Mouse (Mus musculus) limb, embryonic 12.5 days (tissue): Measurements from ENCODE around the gene Ranbp10. TPM values are rescaled to one million over a fixed set of nuclear protein-coding genes. Genes with fewer than 3 reads are reported as not detected.

Experiments
- ATAC-seq: fragments of 200-750 bp; cut with Nextera tagmentation; 2 replicates; pipeline ENCODE4 v1.8.0; 2017; ENCODE audit warnings: low read depth, moderate TSS enrichment; ENCODE audit not compliant: insufficient number of reproducible peaks, insufficient read depth, low FRiP score, low TSS enrichment
- H3K27ac ChIP-seq: fragments of 300-500 bp; sonication (generic); 2 replicates; pipeline ENCODE4 v1.5.1; 2016; ENCODE audit warnings: mild to moderate bottlenecking, moderate library complexity
- H3K27me3 ChIP-seq: fragments of 300-500 bp; sonication (generic); 2 replicates; pipeline ENCODE4 v1.6.1; 2016; ENCODE audit warnings: mild to moderate bottlenecking, moderate library complexity
- H3K36me3 ChIP-seq: fragments of 300-500 bp; sonication (generic); 2 replicates; pipeline ENCODE4 v1.6.1; 2016; ENCODE audit warnings: mild to moderate bottlenecking, moderate library complexity
- H3K4me1 ChIP-seq: fragments of 300-500 bp; sonication (generic); replicated peaks from 2 replicates; pipeline ENCODE4 v1.6.1; 2016
- H3K4me2 ChIP-seq: fragments of 300-500 bp; sonication (generic); 2 replicates; pipeline ENCODE4 v1.6.1; 2016; ENCODE audit warnings: mild to moderate bottlenecking, moderate library complexity
- H3K4me3 ChIP-seq: fragments of 300-500 bp; sonication (generic); replicated peaks from 2 replicates; pipeline ENCODE4 v1.5.1; 2016; ENCODE audit warnings: mild to moderate bottlenecking
- H3K9ac ChIP-seq: fragments of 300-500 bp; sonication (generic); replicated peaks from 2 replicates; pipeline ENCODE4 v1.6.1; 2016; ENCODE audit warnings: mild to moderate bottlenecking, moderate library complexity
- H3K9me3 ChIP-seq: fragments of 300-500 bp; sonication (generic); 2 replicates; pipeline ENCODE4 v1.6.1; 2016; ENCODE audit warnings: mild to moderate bottlenecking, moderate library complexity
- WGBS: fragments of 180-500 bp; shearing (Covaris S2); methylation state at CpG from one replicate; pipeline ENCODE4 v1.1.7; 2016; 5-methylcytosine and 5-hydroxymethylcytosine counted together
- polyA plus RNA-seq: library from polyadenylated mRNA; unstranded; fragments of >200 nt; fragmentation: Nextera tagmentation; extraction: Ambion mirVana; gene quantifications from 2 replicates; pipeline ENCODE4 v1.2.1, GENCODE M21; 2016

The Ranbp10 gene
- polyA plus RNA-seq, 1 experiment from 2014 or later = 17.2 TPM

DNA sequence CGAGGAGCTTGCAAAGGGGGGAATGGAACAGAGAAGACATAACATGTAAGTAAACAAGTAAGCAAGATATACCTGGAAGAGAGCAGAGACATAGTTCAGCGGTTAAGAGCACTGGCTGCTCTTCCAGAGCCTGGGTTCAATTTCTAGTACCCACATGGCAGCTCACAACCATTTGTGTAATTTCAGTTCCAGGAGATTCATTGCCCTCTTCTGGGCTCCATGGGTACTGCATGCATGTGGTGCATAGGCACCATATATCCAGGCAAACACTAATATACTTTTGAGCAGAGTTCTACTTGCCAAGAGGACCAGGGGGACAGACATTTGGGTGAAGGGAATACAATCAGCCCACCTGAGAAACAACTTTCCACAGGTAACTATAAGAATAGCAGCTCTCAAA lies 38.9 kb downstream of the Ranbp10 start:
- WGBS = 96% methylated on average over 2 of the region's 2 CpGs
- Histone ChIP-seq H3K4me1 (no peaks in the 10 kb centered on the region), H3K9ac (no peak overlapping the region), H3K27ac (no peak overlapping the region), H3K9me3 (no peaks in the 10 kb centered on the region), H3K4me3 (no peak overlapping the region), H3K27me3 (no peaks in the 10 kb centered on the region), H3K4me2 (no peak overlapping the region), H3K36me3 (peaks cover 44% of the 10 kb centered on the region)
- no peak for ATAC-seq

DNA sequence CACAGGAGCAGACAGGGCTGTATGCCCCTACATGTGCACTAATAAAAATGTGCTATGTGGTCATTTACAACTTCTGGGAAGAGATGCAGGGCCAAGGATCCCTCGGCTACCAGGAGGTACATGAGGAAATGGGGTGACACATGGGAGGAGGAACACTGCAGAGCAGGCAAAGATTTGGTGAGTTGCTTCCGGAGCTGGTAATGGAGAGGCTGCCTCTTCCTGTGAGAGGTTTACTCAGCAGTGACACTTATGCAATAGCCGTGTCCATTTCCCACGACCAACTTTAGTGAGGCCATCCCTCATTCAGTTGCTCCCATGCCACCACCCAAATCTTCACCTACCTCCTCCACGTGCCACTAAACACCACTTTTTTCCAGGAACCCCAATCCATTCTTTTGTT lies 46.9 kb downstream of the Ranbp10 start:
- Histone ChIP-seq H3K27me3 (no peaks in the 10 kb centered on the region), H3K4me3 (no peak overlapping the region), H3K4me1 (no peaks in the 10 kb centered on the region), H3K9ac (no peak overlapping the region), H3K36me3 (peaks cover 93% of the 10 kb centered on the region), H3K27ac (no peak overlapping the region), H3K9me3 (no peaks in the 10 kb centered on the region), H3K4me2 (no peak overlapping the region)
- 91% methylated on average over 5 of the region's 5 CpGs for WGBS
- no peak for ATAC-seq

DNA sequence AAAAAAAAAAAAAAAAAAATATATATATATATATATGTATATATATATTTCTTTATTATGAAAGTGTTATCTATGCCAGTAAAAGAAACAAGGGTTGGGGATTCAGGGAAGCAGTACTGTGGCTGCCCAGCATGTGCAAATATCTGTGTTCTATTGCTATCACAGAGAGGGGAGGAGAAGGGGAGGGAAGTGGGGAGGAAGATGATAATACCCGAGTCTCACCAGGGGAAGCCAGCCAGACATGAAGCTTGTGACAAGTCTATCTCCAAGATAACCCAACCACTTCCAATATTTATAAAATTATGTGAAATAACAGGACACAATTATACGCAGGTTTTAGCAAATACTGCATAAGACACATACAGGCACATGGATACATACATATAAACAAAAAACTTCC lies 49.3 kb downstream of the Ranbp10 start:
- 94% methylated on average over 2 of the region's 2 CpGs for WGBS
- H3K4me1 ChIP-seq = no peaks in the 10 kb centered on the region
- ATAC-seq = no peak
- no peaks in the 10 kb centered on the region for H3K9me3 ChIP-seq
- H3K27me3 ChIP-seq = no peaks in the 10 kb centered on the region
- no peak overlapping the region for H3K4me3 ChIP-seq
- no peak overlapping the region for H3K27ac ChIP-seq
- H3K9ac ChIP-seq = no peak overlapping the region
- H3K36me3 ChIP-seq = peaks cover 97% of the 10 kb centered on the region
- H3K4me2 ChIP-seq = no peak overlapping the region

DNA sequence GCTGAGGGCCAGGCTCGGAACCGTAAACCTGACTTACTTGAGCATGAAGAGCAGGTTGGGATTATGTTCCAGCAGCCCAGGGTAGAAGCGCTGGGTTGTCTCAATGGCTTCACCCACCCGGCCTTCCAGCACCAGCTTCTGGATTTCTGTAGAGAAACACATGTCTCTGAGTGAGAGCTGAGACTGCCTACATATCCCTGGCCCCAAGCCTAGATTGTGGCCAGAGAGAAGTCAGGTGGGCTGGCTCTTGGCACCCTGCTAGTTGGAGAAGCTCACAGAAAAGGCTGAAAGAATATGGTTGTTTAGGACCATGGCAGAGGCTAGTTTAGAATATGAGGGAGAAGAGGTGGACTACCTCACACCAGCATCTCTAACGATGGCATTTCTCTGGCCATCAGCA lies 52.7 kb downstream of the Ranbp10 start:
- H3K4me2 ChIP-seq = no peak overlapping the region
- WGBS = 96% methylated on average over 5 of the region's 5 CpGs

DNA sequence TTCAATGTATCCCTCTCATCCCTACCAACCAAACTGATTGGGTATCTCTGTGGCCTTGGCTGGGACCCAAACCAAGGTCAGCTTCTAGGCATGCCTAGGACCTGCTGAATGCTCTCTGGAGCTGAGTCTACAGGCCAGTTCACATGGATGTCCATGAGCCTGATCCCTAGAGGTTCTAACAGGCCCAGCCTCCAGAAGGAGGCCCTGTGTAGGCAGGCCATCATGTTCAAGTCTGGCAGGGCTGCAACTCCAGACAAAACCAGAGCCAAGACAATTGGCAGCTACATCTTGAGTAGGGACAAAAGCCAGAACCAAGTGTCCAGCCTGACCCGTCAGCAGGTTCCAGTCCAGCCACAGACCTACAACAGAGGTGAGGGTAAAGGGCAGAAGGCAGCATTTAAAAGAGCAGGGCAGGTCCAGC lies 53.7 kb downstream of the Ranbp10 start:
- 84% methylated on average over 1 of the region's 1 CpGs for WGBS
- no peaks in the 10 kb centered on the region for H3K27me3 ChIP-seq
- no peaks in the 10 kb centered on the region for H3K9me3 ChIP-seq
- no peak overlapping the region for H3K9ac ChIP-seq
- no peak overlapping the region for H3K4me2 ChIP-seq
- no peak; the same call in 1 of the 2 replicates for ATAC-seq
- no peak overlapping the region for H3K4me3 ChIP-seq
- no peaks in the 10 kb centered on the region for H3K4me1 ChIP-seq
- H3K27ac ChIP-seq = no peak overlapping the region
- peaks cover 95% of the 10 kb centered on the region for H3K36me3 ChIP-seq

More for the DNA sequence above, 52.7 kb downstream of the Ranbp10 start:
- peaks cover 95% of the 10 kb centered on the region for H3K36me3 ChIP-seq
- no peak overlapping the region for H3K9ac ChIP-seq
- no peak for ATAC-seq
- H3K4me3 ChIP-seq = no peak overlapping the region
- no peak overlapping the region for H3K27ac ChIP-seq
- no peaks in the 10 kb centered on the region for H3K27me3 ChIP-seq
- H3K4me1 ChIP-seq = no peaks in the 10 kb centered on the region
- H3K9me3 ChIP-seq = no peaks in the 10 kb centered on the region

GRCm38 (mm10) chr8:105771398-105772175 lies 55.6 kb downstream of the Ranbp10 start:
- Histone ChIP-seq H3K27me3 (no peaks in the 10 kb centered on the region), H3K4me1 (no peaks in the 10 kb centered on the region)
- 92% methylated on average over 12 of the region's 12 CpGs for WGBS

DNA sequence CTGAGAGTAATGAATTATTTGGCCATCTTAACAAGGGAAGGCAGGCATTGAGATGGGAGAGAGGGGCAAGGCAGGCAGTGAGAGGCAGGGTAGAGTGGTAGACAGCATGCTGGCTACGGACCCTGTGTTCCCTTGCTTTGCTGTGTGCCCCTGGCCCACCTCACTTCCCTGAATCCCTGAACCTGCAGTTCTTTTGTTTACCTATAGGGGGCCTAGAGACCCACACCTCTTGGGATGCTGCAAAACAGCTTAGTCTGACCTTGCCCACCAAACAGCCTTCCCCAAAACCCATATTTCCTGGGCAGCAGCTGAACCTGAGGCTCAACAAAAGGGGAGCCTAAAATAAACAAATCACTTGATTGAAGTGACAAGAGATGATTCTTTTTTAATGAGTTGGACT lies 56.5 kb downstream of the Ranbp10 start:
- Histone ChIP-seq H3K4me3 (no peak overlapping the region), H3K4me1 (no peaks in the 10 kb centered on the region), H3K9ac (no peak overlapping the region), H3K4me2 (no peak overlapping the region), H3K36me3 (peaks cover 78% of the 10 kb centered on the region), H3K9me3 (no peaks in the 10 kb centered on the region), H3K27ac (no peak overlapping the region), H3K27me3 (no peaks in the 10 kb centered on the region)
- WGBS = 81% methylated on average over 1 of the region's 1 CpGs
- no peak for ATAC-seq

More at GRCm38 (mm10) chr8:105771398-105772175, 55.6 kb downstream of the Ranbp10 start:
- H3K9ac ChIP-seq = no peak overlapping the region
- no peak for ATAC-seq
- H3K9me3 ChIP-seq = no peaks in the 10 kb centered on the region
- no peak overlapping the region for H3K27ac ChIP-seq
- peaks cover 88% of the 10 kb centered on the region for H3K36me3 ChIP-seq
- H3K4me2 ChIP-seq = no peak overlapping the region
- H3K4me3 ChIP-seq = no peak overlapping the region

DNA sequence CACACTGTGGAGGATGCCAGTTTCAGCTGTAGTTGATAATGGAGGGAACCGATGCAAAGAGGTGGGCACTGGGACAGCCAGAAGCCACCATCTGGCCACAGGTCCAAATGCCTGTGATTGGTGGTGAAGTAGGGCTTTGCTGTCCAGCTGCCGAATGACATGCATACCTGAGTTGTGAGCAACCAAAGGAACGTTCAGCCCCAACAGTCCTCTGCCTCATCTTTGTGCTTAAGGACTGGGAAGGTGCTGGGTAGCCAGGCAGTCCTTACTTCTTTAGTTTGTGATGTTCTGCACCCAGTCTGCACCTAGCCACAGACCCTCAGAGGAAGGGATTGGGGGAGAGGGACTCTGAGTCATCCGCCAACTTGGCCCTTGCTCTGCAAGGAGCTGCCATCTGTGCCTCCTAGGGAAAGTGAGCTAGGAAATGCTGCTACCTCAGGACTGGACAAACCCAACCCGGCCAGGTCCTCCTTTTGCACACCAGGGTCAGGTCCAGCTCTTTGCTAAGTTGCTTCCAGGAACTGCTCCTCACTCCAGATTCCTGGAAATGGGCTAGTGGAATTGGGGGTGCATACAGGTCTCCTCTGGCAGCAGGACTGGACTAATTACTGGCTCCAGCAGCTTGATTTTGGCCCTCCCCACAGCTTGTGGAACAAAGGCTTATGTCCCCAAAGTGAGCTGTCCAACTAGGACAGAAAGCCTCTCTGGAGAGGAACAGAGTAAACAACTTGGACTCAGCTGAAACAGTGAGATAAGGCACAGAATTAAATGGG lies 58.5 kb downstream of the Ranbp10 start:
- Histone ChIP-seq H3K9me3 (no peaks in the 10 kb centered on the region), H3K4me3 (no peak overlapping the region), H3K27me3 (no peaks in the 10 kb centered on the region), H3K27ac (no peak overlapping the region), H3K4me1 (no peaks in the 10 kb centered on the region), H3K9ac (no peak overlapping the region), H3K4me2 (no peak overlapping the region), H3K36me3 (peaks cover 60% of the 10 kb centered on the region)
- ATAC-seq = no peak
- WGBS = 90% methylated on average over 5 of the region's 5 CpGs

DNA sequence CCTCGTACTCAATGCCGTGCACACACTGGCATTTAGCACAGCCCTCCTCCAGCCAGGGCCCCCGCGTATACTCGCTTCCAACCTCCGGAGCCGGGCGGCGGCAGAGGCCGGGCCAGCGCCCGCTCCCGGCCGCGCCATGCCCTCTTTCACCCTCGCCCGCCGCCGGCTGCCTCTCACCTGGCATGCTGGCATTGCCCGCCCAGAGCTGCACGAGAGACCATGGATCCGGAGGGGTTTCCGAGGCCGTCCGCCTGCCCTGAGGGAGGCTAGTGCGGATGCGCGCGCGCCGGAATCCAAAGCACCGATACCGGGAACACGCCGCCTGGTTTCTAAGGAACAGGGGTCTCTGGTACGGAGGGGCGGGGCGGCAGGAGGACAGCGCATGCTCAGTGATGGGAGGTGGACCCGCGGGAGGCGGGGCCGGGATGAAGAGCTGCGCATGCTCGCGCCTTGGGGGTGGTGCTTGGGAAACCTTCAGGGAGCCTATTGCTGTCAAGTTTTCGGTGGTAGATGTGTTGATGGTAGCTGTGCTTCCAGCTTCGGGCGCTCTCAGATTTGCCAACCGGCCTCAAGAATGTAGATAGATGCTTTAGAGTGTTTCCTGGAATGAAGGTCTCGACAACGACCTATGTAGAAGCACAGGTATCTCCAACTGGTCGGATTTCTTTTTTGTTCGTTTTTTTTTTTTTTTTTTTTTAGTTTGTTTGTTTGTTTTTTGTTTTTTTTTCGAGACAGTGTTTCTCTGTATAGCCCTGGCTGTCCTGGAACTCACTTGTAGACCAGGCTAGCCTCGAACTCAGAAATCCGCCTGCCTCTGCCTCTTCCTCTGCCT lies 68.7 kb downstream of the Ranbp10 start, which contains the start of gene Gfod2:
TSS of gene Gfod2 (minus strand) at position 388 of the 832 bp plus-strand sequence.
- 4% methylated on average over 57 of the region's 57 CpGs for WGBS
- Histone ChIP-seq H3K27me3 (no peaks in the 10 kb centered on the region), H3K27ac (peak within 1 kb of the TSS; percentile 72), H3K36me3 (no peaks in the 10 kb centered on the region), H3K4me3 (peak within 1 kb of the TSS; percentile 81), H3K4me2 (peak within 1 kb of the TSS; percentile 77), H3K4me1 (peaks cover 9% of the 10 kb centered on the region; the same call in 1 of the 2 replicates), H3K9ac (peak within 1 kb of the TSS; percentile 76), H3K9me3 (no peaks in the 10 kb centered on the region)
- ATAC-seq = peak; percentile 96

DNA sequence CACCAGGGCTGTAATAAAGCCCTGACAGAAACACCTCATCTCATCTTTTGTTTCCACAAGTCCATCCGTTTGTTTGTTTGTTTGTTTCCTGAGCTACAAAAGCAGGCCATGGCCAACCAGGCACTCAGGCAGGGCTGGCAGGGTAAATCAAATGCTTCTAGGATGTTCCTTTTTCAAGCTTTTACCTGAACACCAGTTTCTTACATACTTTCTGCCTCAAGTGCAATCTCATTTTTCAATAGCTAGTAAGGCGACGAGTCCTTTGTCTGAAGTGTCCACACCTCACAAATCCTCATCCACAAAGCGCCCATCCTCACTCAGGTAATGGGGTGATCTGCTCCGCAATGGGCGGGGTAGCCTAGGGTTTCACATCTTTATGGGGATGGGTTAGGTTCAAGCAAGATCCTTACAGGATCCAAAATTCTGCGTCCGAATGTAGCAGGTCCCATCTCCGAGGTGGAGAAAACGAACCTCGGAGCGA lies 69.3 kb downstream of the Ranbp10 start:
- Histone ChIP-seq H3K4me1 (peaks cover 9% of the 10 kb centered on the region; the same call in 1 of the 2 replicates), H3K4me2 (peak overlapping the region; percentile 77), H3K36me3 (no peaks in the 10 kb centered on the region), H3K9ac (peak overlapping the region; percentile 76), H3K9me3 (no peaks in the 10 kb centered on the region), H3K27me3 (no peaks in the 10 kb centered on the region), H3K27ac (peak overlapping the region; percentile 72), H3K4me3 (peak overlapping the region; percentile 81)
- WGBS = 2% methylated on average over 12 of the region's 12 CpGs
- peak; percentile 30; the same call in 1 of the 2 replicates for ATAC-seq
